Mouse (Mus musculus): Measurements from ENCODE around the gene Pmf1.

- TF ChIP-seq GATA1 (IDR thresholded peaks at IDR 0.05; ENCODE audit: borderline replicate concordance, low read length) (no peak), FLI1 (IDR thresholded peaks at IDR 0.05; ENCODE audit: low read length) (no peak)
Measured at GRCm38 (mm10) chr3:88422020-88422720, 12.0 kb upstream of the Pmf1 start.

Data from megakaryocyte, embryonic 14.5 days (primary cell).